Mouse (Mus musculus) MN1 (cell line): ENCODE results near the gene Tigd3.

Experiments used
- DNase-seq: peaks from one replicate; pipeline ENCODE4 v3.0.0-alpha.2; 2016; ENCODE audit warnings: low spot score

Gene Tigd3

DNA sequence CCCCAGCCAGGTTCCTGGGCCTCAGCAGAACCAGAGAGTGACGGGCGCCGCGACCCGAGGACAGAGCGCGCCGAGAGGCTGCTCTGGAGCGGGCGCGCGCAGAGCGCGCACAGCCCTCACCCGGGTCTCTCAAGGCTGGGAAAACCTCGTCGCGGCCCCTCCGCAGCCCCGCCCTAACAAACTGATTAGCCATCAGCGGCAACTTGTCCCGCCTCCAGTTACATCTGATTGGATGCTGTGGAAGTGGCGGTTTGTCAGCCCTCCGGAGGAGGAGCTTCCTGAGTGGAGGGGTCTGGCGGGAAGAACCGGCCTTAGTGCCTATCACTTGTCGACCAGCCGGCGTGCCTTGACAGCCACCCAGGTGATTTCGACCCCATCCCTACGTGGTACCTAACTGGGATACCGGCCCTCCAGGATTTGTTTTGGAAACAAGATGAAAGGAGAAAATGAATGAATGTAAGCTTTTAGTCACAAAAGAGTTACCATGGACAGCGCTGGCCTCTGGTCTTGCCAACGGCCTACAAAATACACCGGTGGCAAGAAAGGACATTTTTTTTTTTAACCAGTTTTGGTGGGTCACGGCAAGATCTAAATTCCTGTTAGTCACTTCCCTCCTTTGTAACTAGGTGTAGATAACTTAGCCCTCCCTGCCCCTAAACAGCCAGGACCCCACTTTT, at the start of gene Tigd3:
Tigd3 (minus strand) TSS at position 148 of the 677 bp plus-strand sequence.
- peak; percentile 89 for DNase-seq

DNA sequence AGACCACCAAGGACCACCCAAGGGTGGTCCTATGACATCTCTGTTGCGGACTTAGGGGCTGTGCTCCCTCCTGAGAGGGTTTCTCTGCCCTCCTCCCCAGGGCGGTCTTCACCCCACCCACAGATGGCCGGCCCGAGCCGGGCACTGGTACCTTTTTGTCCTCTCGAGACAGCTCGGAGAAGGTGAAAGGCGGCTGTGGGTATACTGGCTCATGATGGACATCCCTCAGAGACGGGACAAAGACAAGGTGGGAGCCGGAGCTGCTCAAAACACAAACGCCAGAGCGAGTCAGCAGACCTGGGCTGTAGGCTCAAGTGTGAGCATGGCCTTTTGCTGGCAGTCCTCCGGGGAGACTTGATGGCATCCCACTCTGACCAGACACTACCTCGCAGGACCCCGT, 49.5 kb upstream of the Tigd3 start:
- DNase-seq: no peak

DNA sequence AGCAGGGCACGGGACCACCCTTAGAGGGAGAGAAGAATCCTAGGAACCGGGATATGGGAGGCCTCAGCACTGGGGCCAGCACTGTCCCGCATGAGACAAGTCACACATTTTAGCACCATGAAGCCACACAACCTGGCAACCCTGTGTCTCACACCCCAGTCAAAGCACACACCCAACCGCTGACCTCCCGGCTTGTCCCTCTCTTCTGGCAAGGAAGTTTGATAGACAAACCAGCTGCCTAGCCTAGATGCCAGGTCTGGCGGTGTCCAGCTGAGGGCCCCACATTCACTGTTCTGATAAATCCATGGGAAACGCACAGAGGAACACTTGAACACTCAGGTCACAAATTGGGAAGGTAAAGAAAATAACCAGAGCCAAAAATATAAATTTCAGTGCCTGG, 48.6 kb upstream of the Tigd3 start:
- DNase-seq: no peak

DNA sequence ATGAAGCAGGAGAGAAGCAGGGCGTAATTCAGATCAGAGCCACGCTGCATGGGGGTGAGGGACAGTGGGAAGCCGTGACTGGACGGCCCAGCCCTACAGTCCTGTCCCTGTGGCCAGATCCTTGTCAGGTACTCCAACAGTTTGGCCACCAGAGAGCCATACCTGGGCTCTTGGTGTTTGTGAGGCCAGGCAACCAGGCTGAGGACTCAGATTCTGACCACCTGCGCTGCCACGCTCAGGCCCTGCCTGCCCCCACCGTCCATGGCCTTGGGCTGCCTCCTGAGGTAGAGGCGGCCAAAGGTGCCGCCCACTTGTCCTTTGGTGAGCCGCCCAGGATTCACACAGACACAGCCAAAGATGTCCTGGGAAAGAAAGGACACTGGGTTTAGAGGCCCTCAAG, 46.7 kb upstream of the Tigd3 start:
- peak; percentile 17 for DNase-seq

DNA sequence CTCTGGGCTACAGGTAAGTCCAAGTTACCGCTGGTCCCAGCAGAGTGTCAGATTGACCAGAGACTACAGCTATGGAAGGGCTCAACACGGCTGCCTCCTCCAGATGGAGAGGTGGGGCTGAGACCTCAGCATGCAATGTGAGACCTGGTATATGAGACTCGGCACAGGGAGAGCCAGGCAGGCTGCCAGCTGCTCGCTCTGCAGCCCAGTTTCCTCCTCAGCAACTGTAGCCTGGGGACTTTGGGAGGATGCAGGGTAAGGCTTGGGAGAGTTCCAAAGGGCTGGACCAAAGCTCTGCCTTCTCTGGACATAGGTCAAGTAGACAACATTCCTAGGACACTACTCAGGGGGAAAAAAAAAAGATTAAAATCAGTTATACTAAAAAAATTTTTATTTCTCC, 46.2 kb upstream of the Tigd3 start:
- peak; percentile 79 for DNase-seq

DNA sequence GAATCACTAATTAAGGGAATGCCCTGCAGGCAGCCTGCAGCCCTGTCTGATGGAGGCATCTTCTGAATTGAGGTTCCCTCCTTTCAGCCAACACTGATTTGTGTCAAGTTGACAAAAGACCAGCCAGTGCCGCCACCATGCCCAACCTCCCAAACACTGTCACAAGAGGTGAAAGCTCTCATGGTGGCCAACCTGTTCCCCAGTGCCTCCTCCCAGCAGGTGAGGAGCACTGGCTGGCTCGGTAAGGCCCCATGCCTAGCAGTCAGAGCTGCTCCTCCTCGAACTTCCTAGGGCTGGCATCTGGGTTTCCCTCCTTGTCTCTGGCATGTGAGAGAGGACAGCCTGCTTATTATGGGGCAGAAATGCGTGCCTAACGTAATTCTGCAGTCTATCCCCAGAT, 45.8 kb upstream of the Tigd3 start:
- no peak for DNase-seq

DNA sequence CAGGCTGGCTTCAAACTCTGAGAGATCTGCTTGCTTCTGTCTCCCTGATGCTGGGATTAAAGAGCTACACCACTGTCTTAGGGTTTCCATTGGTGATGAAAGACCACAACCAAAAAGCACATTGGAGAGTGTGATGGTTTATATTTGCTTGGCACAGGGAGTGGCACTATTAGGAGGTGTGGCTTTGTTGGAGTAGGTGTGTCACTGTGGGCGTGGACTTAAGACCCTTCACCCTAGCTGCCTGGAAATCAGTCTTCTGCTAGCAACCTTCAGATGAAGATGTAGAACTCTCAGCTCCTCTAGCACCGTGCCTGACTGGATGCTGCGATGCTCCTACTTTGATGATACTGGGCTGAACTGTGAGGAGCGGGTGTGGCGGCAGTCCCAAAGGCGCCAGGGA, 44.6 kb upstream of the Tigd3 start:
- no peak for DNase-seq

DNA sequence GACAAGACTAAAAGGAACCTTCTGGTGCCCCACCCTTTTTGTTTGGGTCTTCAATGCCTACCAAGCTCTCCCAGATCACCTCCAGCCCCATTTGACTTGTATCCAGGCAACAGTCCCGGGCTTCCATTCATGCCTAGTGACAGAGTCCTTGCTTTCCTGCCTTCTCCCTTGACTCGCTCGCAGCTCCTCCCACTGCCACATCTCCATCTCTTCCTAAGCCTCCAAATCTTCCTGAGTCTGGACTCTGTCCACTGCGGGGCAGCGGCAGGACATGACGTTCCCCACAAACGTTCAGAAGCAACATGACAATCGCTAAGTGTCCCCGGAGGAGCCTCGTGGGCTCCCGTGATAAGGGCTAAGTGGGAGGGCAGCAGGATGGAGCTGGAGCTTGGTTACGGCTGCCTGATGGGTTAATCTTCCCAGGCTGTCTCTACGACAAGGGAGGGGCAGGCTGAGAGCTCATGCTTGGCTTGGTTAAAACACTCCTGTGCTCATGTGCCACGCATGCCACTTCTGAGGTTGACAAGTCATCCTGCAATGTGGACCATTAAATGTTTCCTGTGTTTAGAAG, 44.0 kb upstream of the Tigd3 start:
- DNase-seq: peak; percentile 40

DNA sequence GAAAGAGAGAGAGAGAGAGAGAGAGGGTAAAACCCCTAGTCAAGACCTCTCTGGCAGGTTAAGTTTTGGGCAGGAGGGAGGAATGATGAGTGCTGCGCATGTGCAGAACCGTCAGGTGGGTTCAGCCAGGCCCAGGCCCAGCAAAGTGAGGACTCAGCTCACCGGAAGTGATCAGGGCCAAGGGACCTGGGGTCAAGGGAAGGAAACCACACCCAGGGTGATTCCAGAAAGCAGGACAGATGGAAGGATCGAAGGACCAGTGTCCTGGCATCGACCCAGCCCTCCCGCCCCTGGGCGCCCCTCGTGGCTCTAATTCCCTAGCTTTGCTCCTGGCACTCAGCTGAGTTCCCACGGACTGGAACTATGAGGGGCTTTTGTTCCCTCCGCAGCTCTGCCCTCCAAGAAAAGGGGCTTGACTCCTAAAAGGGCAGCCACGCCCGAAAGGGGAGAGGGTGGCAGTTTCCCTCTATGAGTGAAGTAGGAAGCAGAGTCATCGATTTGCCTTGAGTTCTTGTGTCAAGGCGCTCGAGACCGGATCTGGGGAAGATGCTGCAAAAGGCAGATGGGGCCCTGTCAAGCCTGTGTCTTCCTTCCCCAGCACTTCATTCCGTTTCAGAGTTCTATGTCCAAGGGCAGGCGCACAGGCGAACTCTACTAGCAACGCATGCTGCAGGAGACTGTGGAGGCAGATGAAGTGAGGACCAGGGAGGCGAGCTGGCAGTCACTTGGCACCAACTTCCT, 43.3 kb upstream of the Tigd3 start:
- peak; percentile 11 for DNase-seq

DNA sequence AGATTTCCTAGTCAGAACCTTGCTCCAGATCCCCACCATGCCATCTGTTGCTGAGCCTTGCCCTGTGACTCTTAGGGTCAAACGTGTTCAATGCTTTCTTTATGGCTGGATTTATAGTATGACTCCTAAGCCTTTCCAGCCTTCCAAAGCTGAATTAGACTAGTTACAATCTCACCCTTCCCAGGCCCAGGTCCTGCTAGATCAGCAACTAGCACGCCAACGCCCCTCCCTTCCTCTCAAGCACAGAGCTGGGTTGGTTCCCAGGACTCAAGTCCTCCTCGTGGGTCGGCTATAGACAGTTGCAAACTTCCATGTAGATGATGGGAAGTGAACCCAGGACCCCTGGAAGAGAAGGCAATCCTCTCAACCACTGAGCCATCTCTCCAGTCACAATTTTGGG, 41.7 kb upstream of the Tigd3 start:
- no peak for DNase-seq

DNA sequence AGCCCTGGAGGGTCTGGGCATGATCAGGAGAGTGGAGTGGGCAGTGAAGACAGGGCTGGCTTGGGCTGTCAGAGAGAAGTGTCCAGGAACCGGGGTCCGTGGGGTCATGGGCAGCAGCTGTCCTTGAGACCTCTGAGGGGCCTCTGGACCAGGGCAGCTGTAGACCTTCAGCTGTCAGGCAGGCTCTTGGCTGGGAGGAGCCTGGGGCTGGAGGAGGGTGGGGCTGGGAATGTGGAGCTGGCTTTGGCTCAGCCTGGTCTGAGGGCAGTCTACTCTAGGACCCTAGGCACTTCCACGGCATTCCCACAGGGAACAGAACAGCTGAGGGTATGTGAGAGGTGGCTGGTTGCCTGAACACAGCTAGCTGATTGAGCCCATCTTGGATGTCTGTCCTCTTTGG, 41.3 kb upstream of the Tigd3 start:
- DNase-seq: no peak

DNA sequence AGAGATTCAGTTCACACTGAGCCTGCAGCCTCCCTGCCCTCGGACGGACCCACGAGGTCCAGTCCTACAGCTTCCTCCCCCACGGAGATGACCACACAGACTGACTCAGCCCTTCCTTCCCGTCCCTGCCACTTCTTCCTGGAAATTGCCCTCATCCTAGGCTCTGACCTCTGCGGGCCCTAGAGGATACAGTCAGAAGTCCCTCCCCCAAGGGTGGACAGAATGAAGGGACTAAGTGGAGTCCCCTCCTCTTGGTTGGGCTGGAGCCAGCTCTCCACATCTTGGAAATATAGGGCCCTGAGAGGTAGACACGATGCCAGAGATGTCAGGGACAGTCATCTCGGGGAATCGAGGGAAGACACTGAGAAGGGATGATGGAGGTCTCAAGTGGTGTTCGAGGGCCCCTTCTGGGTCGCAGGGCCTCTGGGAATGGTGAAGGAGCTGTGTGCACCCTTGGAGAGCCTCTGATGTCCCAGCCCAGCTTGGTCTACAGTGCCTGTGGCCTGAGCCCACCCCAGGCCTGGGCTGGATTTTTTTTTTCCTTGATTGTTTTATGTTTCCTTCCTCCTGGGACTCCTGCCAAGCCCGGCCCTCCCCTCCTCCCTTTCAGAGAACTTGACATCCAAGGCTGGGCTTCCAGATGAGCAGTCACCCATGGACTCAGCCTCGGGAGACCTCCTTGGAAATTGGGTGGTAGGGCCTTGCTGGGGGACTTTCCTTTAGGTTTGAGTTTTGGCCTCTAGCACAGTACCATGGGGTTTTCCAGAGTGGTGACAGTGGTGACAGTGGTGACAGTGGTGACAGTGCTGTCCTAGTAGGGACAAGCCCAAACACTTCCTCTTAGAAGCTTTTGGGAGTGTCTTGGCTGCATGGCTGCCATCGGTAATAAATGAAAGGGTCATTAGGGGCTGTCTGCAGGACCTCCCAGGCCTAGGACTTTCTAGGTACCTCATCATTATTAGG, 36.0 kb upstream of the Tigd3 start:
- no peak for DNase-seq

DNA sequence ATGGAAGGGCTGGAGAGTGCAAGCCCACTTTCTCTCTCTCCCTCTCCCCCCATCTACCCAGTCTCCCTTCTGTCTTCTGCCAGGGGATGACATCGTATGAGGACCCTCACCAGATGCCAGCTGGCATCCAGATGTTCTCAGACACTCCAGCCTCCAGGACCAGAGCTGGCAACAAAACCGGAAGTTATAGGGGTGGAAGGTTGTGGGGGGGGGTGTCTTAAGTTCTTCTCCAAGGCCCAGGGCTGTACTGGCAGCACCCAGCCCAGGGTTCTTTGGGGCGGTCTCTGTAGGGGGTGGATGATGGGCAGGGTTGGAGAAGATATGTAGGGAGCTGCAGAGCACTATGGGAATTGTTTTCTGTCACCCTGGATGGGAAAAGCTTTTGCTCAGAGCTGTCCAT, 34.6 kb upstream of the Tigd3 start:
- DNase-seq: no peak

DNA sequence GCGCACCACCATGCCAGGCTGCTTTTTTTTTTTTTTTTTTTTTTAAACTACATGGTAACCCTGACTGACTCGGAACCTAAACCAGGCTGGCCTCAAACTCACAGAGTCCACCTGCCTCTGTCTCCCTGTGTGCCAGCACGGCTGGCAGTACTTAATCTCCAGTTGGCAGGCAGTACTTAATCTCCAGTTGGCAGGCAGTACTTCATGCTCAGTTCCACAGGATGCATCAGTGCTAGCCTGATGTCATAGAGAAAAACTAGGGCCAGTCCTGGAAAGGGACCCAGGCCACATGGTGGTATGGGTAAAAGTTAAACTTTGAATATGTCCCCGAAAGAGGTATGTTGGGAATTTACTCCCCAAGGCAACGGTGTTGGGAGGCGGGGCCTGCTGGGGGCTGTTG, 34.2 kb upstream of the Tigd3 start:
- no peak for DNase-seq

DNA sequence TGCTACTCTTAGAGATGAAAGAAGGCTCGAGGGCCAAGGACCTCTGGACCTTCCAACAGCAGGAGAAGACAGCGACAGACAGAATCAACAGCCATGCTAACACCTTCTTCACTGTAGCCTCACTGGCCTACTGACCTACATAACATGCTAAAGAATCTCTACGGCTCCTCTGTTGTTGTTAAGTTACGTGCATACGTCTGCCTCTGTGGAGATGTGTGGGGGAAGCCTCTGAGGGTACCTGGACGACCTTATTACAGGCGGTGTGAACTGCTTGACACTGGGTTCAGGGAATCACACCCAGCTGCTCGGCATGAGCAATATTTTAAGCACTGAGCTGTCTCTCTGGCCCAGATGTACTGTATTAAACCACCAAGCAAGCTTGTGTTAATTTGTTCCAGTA, 33.6 kb upstream of the Tigd3 start:
- DNase-seq: no peak

DNA sequence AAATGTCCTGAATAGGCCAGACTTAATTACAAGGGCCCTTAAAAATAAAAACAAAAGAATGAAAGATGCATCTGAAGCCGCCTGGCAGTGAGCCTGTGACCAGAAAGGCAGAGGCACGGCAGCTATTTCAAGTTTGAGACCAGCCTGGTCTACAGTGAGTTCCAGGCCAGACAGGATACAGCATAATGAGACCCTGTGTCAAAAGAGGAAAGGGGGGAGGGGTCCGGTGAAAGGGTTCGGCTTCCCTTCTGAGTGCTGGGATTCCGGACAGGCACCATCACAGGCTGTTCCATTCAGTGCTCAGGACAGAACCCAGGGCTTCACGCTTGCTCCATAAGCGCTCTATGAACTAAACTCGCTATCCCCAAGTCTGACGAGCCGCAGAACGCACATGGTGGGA, 33.1 kb upstream of the Tigd3 start:
- no peak for DNase-seq

DNA sequence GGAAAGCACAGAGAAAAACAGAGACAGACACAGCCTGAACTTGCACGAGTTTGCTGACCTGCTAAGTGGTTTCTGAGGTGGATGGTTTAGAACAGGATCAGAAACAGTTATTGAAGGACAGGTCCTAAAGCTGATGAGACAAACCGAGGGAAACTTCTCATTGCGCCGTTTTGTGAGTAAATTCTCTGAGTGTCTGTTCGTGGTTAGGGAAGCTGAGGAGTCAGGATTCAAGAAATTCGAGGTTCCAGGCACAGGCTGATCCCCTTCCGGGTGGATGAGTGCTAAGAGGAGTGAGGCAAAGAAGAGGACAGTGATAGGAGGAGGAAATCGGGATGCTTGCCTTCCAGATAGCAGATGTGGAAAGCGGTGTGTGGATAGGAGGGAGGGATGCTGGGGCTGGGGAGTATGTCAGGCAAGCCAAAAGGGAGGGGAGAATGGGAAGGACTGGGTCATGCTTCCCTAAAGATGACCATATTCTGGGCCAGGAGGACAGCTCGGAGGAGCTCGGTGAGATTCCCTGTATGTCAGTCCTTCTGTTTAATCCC, 31.4 kb upstream of the Tigd3 start:
- DNase-seq: no peak

DNA sequence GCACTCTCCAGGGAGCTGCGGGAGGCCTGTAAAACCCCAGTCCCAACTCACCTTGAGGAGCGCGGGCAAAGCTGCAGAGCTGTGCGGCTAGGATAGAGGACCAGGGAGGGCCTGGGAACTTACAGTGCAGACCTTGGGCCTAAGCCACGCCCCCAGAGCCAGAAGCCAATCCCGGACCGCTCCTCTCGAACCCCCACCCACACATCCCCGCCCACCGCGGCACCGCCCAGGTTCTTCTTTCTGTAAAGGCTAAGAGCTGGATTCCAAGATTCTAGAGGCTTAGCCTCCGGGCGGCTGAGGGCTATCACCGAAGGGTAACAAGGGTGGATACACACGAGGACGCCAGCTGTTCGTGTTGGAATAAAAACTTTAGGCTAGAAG, 30.8 kb upstream of the Tigd3 start, which contains the start of gene Cdc42ep2:
Cdc42ep2 (minus strand) TSS at position 104 of the 381 bp plus-strand sequence.
- DNase-seq: peak; percentile 88

DNA sequence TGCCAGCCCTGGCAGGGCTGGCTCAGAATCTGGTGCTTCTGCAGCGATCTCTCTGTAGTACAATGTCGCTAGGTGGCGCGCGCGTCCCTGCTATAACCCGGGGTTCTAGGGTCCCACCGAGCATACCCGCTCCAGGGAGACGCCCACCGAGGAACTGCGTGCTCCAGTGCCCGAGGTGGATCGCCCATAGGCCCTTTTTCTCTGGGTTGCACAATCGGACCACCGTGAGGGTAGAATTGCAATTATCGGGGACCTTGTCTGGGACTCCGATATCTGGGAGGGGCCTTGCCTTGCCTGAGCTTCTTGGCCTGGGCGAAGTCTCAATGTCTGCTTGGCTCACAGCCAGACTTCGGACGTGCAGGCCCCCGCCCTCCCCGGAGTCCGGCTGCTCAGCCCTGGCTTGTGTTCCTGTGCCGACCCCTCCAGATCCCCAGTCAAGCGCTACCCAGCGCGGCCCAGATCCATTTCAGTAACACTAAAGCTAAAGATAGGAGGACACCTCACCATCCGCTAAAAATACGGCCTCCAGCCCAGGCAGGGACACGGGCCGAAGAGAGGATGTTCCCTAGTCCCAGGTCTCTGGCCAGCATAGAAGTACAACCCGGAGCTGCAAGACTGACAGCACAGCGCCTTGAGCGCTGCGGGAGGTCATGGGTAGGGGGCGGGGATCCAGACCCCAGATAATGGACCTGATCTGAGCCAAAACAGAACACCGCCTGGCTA, 30.2 kb upstream of the Tigd3 start:
- peak; percentile 84 for DNase-seq

DNA sequence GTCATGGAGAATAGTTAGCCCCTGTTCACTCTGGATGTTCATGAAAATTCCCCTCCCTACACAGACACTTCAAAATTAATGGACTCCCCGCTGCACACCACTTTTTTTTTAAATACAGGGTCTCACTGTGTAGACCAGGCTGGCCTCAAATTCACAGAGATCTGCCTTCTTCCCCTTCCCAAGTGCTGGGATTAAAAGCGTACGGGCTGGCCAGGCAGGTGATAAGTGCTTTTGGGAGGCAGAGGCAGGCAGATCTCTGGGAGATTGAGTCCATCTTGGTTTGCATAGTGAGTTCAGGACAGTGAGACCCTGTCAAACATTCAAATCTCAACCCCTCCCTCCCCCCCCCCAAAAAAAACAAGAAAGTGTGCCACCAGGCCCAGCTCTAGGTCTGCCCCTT, 29.0 kb upstream of the Tigd3 start:
- DNase-seq: no peak
